Mouse (Mus musculus): Measurements from ENCODE around the gene Slc22a8. TPM values are rescaled to one million over a fixed set of nuclear protein-coding genes. Genes with fewer than 3 reads are reported as not detected.

Gene Slc22a8
- total RNA-seq, 2 experiments from 2014 or later, result not detected

Other genes starting within 250 kb of the Slc22a8 start
- not detected for gene Slc22a30, start 186.1 kb upstream of the Slc22a8 start, total RNA-seq (2021)
- not detected for gene Slc22a6, start 26.8 kb downstream of the Slc22a8 start, total RNA-seq (2021)
- under 1 TPM in 1 of 2 experiments, not detected in 1; 0.02 TPM for gene Chrm1, start 72.5 kb downstream of the Slc22a8 start, total RNA-seq (2021)
- 10 to 100 TPM; 24.6 to 26.8 TPM for gene Slc3a2, start 132.1 kb downstream of the Slc22a8 start, total RNA-seq (2021)
- gene Wdr74, start 144.6 kb downstream of the Slc22a8 start, total RNA-seq (2021), result 10 to 100 TPM; 21.7 to 23.4 TPM
- not detected for gene 1700092M07Rik, start 149.5 kb downstream of the Slc22a8 start, total RNA-seq (2021)
- 10 to 100 TPM; 24.1 to 28.0 TPM for gene Stx5a, start 150.2 kb downstream of the Slc22a8 start, total RNA-seq (2021)
- gene Nxf1, start 165.8 kb downstream of the Slc22a8 start, total RNA-seq (2021), result 10 to 100 TPM; 32.5 to 33.2 TPM
- gene Tmem223, start 179.7 kb downstream of the Slc22a8 start, total RNA-seq (2021), result 10 to 100 TPM; 78.5 to 81.9 TPM
- gene Tmem179b, start 183.2 kb downstream of the Slc22a8 start, total RNA-seq (2021), result 10 to 100 TPM in 1 of 2 experiments, 1 to 10 TPM in 1; 9.7 to 11.1 TPM
- 1 to 10 TPM; 9.0 to 9.4 TPM for gene Taf6l, start 195.2 kb downstream of the Slc22a8 start, total RNA-seq (2021)
- gene Polr2g, start 207.3 kb downstream of the Slc22a8 start, total RNA-seq (2021), result 10 to 100 TPM; 34.1 to 35.5 TPM
- gene Zbtb3, start 211.3 kb downstream of the Slc22a8 start, total RNA-seq (2021), result 1 to 10 TPM in 1 of 2 experiments, under 1 TPM in 1; 0.62 to 1.5 TPM
- 10 to 100 TPM in 1 of 2 experiments, 1 to 10 TPM in 1; 9.6 to 10.7 TPM for gene Ttc9c, start 228.1 kb downstream of the Slc22a8 start, total RNA-seq (2021)
- gene Hnrnpul2, start 228.8 kb downstream of the Slc22a8 start, total RNA-seq (2021), result 10 to 100 TPM; 35.4 to 37.3 TPM
- gene AC129217.1, start 238.5 kb downstream of the Slc22a8 start, total RNA-seq (2021), result not detected
- 10 to 100 TPM; 14.4 to 15.6 TPM for gene Bscl2, start 246.2 kb downstream of the Slc22a8 start, total RNA-seq (2021)
- not detected for gene Gng3, start 247.9 kb downstream of the Slc22a8 start, total RNA-seq (2021)

Measured in gastrocnemius, postnatal 14 days (tissue).